Mouse (Mus musculus): ENCODE measurements around the gene Acer1.
A peak's percentile ranks its signal among the peaks of the same experiment; 100 is the strongest.

Acer1 gene

GRCm38 (mm10) chr17:56982013-56982412 is at the start of gene Acer1:
TSS of gene Acer1 (minus strand) at chr17:56982126.
- DNase-seq: no peak

DNA sequence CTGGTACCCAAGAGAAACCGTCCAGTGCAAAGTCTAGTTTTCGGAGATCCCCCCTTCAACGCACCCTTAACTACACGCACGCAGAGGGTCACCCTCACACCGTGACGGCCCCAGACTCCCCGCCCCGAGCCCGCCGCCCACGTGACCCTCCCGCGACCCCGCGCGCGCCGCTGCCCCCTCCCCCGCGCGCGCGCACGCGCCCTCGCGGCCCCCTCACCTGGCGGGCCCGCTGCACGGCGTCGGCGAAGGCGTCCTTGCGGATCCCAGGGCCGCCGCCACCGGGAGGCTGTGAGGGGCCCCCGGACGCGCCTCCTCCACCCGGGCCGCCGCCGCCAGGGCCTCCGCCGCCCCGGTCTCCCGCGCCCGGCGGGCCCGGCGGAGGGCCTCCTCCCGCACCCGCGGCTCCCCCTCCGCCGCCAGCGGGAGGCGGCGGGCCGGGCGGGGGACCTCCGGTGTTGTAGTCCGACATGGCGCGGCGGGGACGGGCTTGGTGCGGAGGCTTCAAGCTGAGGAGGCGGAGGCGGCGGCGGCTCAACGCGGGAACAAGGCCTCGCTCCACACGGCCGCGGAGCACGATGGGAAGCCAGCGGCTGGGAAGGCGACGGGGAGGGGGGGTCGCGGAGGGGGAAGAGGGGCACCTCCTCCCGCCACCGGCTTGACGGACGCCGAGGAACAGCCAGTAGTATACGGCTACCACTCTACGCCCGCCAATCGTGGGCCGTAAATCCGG is 49.2 kb upstream of the Acer1 start, which contains the start of gene Khsrp:
Khsrp (minus strand) TSS at position 592 of the 730 bp plus-strand sequence.
- peak; percentile 44 to 52 for DNase-seq

DNA sequence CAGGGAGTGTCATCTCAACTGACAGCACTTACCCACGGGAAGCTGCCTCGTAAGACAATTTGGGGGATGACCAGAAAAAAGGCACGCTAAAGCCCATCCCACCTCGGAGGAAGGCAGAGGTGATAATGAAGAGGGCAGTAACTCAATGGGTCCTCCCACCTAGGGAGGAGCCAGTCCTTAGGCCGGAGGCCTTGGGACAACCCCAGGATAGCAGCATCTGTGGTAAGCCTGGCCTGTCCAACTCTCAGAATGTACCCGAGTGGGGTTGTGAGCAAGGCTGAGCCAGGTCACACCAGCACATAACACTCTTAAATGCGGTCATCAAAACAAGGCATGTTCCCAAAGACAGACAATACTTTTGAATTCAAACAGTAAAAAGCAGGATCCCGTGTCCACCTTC is 47.8 kb upstream of the Acer1 start:
- DNase-seq: no peak

- no peak for DNase-seq
Measured at GRCm38 (mm10) chr17:57027471-57027870, 45.5 kb upstream of the Acer1 start.

GRCm38 (mm10) chr17:57020960-57021359 is 39.0 kb upstream of the Acer1 start:
- no peak for DNase-seq

DNA sequence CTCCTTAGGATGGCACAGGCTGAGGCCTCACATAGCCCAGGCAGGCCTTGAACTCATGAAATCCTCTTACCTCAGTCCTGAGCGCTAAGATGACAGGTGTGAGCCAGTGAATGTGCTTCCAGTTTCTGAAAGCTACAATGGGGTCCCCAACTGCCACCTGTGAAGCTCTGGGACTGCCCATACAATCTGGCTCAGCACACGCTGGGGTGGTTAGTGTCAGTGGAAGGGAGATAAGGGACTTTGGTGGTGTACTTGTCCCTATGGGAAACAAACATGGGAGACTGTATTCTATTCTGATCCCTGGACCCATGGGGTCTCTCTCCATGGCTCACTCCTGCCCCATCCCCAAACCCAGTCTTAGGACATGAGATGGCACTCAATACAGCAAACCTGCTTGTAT is 37.8 kb upstream of the Acer1 start:
- no peak for DNase-seq

DNA sequence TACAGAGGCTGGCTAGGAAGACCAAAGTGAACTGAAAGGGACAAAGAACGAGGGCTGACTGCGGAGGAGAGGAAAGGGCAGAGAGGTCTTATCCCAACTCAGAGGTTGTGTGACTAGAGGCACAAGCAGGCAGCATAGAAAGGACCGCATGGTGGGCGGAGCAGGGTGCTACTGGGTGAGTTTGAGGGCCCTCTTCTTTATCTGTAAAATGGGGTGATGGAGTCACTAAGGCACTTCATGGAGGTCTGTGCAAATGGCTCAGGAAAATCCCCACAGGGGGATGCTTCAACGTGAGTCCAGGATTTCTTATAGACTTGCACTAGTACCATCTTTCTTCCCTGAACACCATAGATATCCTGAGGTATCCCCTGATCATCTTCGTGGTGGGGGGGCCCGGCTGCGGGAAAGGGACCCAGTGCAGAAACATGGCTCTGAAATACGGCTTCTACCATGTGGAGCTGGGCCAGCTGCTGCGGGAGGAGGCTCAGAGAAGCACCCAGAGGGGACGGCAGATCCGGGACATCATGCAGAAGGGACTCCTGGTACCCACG is 30.4 kb upstream of the Acer1 start:
- DNase-seq: no peak

DNA sequence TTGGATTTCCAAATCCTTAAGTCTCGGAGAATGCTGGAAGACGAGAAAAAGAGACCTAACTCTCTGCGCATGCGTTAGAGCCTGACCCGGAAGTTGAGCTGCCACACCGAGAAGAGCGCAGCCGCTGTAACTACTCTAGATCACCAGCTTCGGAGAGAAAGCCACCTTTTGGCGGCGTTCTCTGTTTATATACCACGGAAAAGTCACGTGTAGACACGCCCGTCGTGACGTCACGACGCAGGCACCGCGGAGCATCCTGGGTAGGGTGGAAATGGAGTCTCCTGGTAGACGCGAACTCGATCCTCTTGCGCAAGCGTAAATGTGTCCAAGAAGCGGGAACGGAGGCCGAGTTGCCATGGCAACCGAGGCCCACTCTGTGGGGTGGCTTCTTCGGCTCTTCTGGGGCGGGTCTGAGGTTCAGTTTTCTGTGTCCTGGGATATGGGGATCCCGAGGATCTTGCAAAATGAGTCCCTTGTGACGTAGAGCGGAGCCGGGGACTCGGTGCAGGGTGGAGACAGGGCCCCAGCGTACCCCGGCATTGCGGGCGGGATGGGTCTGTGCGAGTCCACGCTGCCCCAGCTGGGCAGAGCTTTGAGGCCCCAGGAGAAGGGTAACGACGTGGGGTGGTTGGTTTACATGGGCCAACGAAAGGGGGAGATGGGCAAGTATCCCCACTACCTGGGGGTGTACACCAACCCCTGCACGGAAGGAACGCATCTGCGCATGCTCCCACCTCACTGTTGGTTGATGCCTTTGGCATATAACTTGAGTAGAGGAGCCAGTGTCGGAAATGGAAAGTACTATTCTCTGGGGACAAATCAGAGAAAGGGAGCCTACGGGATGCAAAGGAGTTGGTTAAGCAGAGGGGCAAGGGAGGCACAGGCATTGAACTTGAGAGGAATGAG is 29.6 kb upstream of the Acer1 start, which contains the start of the genes Gtf2f1 and Gm17949:
Gtf2f1 (minus strand) TSS at position 53 of the 906 bp plus-strand sequence.
Gm17949 (plus strand) TSS at position 234 of the 906 bp plus-strand sequence.
- DNase-seq: peak; percentile 88 to 89

GRCm38 (mm10) chr17:57010911-57011235 is 28.9 kb upstream of the Acer1 start:
- no peak for DNase-seq

GRCm38 (mm10) chr17:57007137-57007905 is 25.4 kb upstream of the Acer1 start:
- no peak for DNase-seq

GRCm38 (mm10) chr17:57003994-57004393 is 22.1 kb upstream of the Acer1 start:
- no peak for DNase-seq

DNA sequence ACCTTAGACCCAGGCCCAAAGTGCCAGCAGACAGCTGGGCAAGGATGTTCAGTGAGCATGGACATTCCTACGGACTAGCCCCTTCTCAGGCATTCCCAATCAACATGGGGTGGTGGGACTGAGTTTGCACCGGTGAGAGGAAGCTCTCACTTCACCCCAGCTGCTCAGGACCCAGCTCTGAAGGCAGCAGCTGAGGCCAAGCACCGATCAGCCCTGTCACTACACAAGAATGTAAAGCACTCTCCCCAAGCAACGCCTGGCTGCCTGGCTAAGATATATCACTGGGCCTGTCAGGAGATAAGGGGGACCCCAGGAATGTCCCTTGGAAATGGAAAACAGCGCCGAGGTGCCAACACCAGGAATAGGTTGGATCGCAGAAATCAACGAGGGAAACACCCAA is 19.3 kb upstream of the Acer1 start:
- DNase-seq: no peak

DNA sequence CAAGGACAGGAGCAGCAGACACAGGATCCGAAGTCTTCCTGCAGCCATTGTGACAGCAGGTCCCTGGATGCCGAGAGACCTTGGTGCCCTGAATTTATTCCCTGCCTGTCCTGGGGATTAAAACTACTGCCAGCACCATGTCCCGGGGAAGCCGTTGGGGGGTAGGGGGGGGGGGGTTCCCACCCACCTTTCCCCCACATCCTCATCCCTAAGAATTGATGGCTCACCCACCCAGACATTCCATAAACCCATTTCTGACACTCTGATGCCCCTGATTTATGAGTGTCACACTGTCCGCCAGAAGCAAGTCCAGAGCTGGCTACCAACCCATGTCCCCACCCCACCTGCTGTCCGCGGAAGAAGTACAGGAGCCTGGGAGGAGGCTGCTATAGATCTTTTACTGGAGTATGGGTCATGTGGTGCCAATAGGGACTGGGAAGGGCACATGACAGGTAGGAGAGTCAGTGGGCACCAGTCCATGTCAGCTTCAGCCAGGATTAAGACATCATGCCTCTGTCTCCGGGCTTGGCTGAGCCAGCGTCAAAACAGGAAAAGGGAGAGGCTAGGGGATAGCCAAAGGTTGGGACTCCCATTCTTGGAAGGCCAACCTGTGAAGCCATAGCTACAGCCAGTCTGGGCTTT is 18.2 kb upstream of the Acer1 start, which contains the start of gene Pspn:
Pspn (minus strand) TSS at position 51 of the 642 bp plus-strand sequence.
- DNase-seq: no peak

DNA sequence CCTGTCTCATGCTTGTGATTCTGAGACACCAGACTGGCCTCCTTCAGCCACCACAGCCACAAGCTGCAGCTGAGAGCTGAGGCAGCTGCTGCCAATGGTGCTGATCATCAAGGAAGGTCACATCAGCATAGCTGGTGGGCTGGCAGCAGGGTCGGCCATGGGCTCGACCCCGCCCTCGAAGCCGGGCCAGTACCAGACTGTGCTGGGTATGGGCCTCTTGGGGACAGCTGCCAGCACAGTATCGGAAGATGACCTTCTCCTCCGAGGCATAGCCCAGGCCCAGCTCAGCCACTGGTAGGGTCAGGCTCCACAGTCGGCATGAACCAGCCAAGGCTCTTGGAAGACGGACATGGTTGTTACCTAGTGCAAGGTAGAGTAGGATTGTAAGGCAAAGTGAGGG is 17.5 kb upstream of the Acer1 start:
- DNase-seq: no peak

DNA sequence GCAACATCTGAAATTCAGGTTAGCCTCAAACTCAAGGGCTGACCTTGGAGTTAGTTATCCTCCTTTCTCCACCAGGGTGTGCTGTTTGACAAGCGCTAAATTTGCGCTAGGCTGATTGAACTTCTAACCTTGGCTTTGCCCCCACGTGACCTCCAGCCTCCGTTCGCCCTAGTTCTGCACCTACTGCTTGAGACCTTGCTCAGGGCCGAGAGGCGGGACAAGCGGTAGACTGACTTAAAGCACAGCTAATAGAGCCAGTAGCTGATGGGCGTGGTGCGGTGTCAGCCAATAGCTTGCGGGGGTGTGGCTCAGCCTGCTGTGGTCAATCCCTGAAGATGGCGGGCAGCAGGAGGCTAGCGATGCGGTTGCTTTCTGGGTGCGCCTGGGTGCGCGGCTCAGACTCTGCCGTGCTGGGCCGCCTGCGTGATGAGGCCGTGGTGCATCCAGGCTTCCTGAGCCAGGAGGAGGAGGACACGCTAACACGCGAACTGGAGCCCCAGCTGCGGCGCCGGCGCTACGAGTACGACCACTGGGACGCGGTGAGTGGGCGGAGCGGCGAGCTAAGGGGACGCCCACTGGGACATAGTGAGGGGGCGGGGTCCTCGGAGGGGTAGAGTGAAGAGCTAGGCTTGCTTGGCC is 15.2 kb upstream of the Acer1 start, which contains the start of gene Alkbh7:
Alkbh7 (plus strand) TSS at position 311 of the 639 bp plus-strand sequence.
- DNase-seq: peak; percentile 93 to 96

GRCm38 (mm10) chr17:56996506-56996905 is 14.6 kb upstream of the Acer1 start:
- DNase-seq: no peak

- no peak for DNase-seq
Measured at GRCm38 (mm10) chr17:56995046-56995445, 13.1 kb upstream of the Acer1 start.

DNA sequence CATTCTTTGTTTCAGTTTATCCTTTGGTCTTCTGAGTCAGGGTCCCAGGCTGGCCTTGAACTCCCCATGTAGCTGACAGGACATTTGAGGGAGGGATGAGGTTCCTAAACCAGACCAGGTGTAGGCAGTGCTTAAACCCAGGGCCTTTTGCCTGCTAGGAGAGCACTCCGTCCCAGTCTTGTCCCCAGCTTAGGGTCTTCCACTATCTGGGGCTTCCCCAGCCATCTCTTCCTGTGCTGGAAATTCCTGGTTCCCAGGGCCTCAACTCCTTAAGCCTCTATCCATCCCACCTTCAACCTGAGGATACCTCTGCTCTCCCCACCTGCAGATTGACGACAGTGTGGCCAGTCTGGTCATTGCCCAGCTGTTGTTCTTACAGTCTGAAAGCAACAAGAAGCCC is 9.0 kb upstream of the Acer1 start:
- DNase-seq: no peak

DNA sequence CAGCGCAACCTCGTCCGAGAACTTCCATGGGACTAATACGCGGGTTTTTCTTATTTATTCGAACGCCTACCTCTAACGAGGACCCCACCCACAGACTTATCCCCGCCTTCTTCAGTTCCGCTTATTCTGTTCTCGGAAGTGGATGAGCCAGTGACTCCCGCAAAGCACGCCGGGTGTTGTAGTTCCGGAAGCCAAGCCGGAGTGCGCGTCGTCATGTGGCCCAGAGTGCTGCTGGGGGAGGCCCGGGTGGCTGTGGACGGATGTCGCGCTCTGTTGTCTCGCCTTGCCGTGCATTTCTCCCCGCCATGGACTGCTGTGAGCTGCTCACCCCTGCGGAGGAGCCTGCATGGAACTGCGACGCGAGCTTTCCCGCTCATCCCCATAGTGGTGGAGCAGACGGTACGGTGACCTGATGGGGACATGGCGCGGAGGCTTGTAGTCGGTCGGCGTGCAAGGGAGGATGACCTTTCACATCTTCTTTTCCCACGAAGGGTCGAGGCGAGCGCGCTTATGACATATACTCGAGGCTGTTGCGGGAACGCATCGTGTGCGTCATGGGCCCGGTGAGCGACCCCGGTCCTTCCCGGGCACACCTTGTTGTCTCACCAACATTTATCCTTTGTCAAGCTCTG is 8.3 kb upstream of the Acer1 start, which contains the start of gene Clpp:
Clpp (plus strand) TSS at position 191 of the 632 bp plus-strand sequence.
- peak; percentile 98 for DNase-seq

DNA sequence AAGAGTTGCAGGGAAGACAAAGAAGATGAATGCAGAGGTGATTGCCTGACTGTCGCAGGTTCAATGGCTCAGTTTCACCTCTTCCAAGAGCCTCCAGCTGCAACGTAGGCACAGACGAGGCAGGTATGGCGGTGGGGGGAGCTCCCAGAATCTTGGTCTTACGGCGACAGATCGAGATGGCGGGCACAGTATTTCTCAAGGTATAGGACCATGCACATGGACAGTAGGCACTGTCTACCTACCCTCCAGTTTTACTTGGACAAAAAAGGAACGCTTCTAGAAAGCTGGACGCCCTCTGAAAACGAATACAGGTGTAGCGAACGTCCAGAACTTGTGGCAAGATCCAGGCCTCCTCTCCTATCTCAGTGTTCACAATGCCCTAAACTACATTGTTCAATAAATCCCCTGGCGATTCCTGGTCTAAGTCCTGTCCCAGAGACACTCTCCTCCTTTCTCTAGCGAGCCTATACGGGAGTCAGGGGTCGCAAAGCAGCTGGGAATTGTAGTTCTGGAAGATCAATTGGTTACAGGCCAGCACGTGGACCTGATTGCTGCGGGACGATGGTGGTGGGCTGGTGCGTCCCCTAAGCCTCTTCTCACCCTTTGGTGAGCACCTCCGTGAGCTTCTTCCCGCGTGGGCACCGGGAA is 7.7 kb upstream of the Acer1 start:
- no peak for DNase-seq
